Mouse (Mus musculus) embryonic fibroblast, embryonic 13.5 days (primary cell): ENCODE results near the gene Chp1.

Experiments used
- CTCF ChIP-seq: IDR thresholded peaks from 2 replicates; pipeline ENCODE4 v1.5.1; 2011; ENCODE audit warnings: mild to moderate bottlenecking, control low read depth, low read length, moderate library complexity, borderline replicate concordance; ENCODE audit not compliant: insufficient read depth
- POLR2A ChIP-seq: IDR thresholded peaks from 2 replicates; pipeline ENCODE4 v1.6.1; 2011; ENCODE audit warnings: low read depth, mild to moderate bottlenecking, control low read depth, low read length, moderate library complexity

- no peak for TF ChIP-seq CTCF
- TF ChIP-seq POLR2A = no peak
Measured at GRCm38 (mm10) chr2:119543656-119544055, 3.8 kb upstream of the Chp1 start.
